Mouse (Mus musculus) neural tube, embryonic 12.5 days (tissue): ENCODE results near the gene Rgs12. TPM values are rescaled to one million over a fixed set of nuclear protein-coding genes. Genes with fewer than 3 reads are reported as not detected.

Experiments
- ATAC-seq: fragments of 200-750 bp; cut with Nextera tagmentation; 2 replicates; pipeline ENCODE4 v1.8.0; 2017; ENCODE audit warnings: low read depth, mild to moderate bottlenecking, moderate TSS enrichment, moderate library complexity; ENCODE audit not compliant: low FRiP score
- H3K27ac ChIP-seq: fragments of 300-500 bp; sonication (generic); 2 replicates; pipeline ENCODE4 v1.5.1; 2016
- H3K27me3 ChIP-seq: fragments of 300-500 bp; sonication (generic); replicated peaks from 2 replicates; pipeline ENCODE4 v1.6.1; 2016; ENCODE audit warnings: mild to moderate bottlenecking
- H3K36me3 ChIP-seq: fragments of 300-500 bp; sonication (generic); 2 replicates; pipeline ENCODE4 v1.6.1; 2016; ENCODE audit warnings: mild to moderate bottlenecking
- H3K4me1 ChIP-seq: fragments of 300-500 bp; sonication (generic); 2 replicates; pipeline ENCODE4 v1.6.1; 2016
- H3K4me2 ChIP-seq: fragments of 300-500 bp; sonication (generic); replicated peaks from 2 replicates; pipeline ENCODE4 v1.6.1; 2016; ENCODE audit warnings: mild to moderate bottlenecking
- H3K4me3 ChIP-seq: fragments of 300-500 bp; sonication (generic); 2 replicates; pipeline ENCODE4 v1.5.1; 2016
- H3K9ac ChIP-seq: fragments of 300-500 bp; sonication (generic); 2 replicates; pipeline ENCODE4 v1.6.1; 2016; ENCODE audit warnings: mild to moderate bottlenecking
- H3K9me3 ChIP-seq: fragments of 300-500 bp; sonication (generic); 2 replicates; pipeline ENCODE4 v1.6.1; 2016; ENCODE audit warnings: mild to moderate bottlenecking
- WGBS: fragments of 180-500 bp; shearing (Covaris S2); methylation state at CpG from one replicate; pipeline ENCODE4 v1.1.7; 2016; 5-methylcytosine and 5-hydroxymethylcytosine counted together
- polyA plus RNA-seq: library from polyadenylated mRNA; unstranded; fragments of >200 nt; fragmentation: Nextera tagmentation; extraction: Ambion mirVana; gene quantifications from 2 replicates; pipeline ENCODE4 v1.2.1, GENCODE M21; 2016

Gene Rgs12
- polyA plus RNA-seq, 1 experiment from 2014 or later: 58.0 TPM

GRCm38 (mm10) chr5:34999281-34999680 is 50.0 kb downstream of the Rgs12 start:
- Histone ChIP-seq H3K4me3 (no peak overlapping the region), H3K36me3 (peaks cover 10% of the 10 kb centered on the region; the same call in 1 of the 2 replicates), H3K9me3 (no peaks in the 10 kb centered on the region), H3K4me2 (no peak overlapping the region), H3K4me1 (peaks cover 10% of the 10 kb centered on the region), H3K27ac (no peak overlapping the region), H3K9ac (no peak overlapping the region), H3K27me3 (no peaks in the 10 kb centered on the region)
- 65% methylated on average over 6 of the region's 6 CpGs for WGBS
- ATAC-seq: no peak

- no peaks in the 10 kb centered on the region for H3K9me3 ChIP-seq
- ATAC-seq: no peak
- H3K36me3 ChIP-seq: peaks cover 14% of the 10 kb centered on the region; the same call in 1 of the 2 replicates
- H3K4me1 ChIP-seq: peaks cover 7% of the 10 kb centered on the region
- no peaks in the 10 kb centered on the region for H3K27me3 ChIP-seq
- no peak overlapping the region for H3K4me2 ChIP-seq
- H3K9ac ChIP-seq: no peak overlapping the region
- no peak overlapping the region for H3K27ac ChIP-seq
- H3K4me3 ChIP-seq: no peak overlapping the region
Observed at GRCm38 (mm10) chr5:35000323-35000722, 51.1 kb downstream of the Rgs12 start.

- ATAC-seq: no peak
- Histone ChIP-seq H3K4me3 (no peak overlapping the region), H3K27me3 (no peaks in the 10 kb centered on the region), H3K27ac (no peak overlapping the region), H3K4me1 (peaks cover 7% of the 10 kb centered on the region), H3K9ac (no peak overlapping the region), H3K9me3 (no peaks in the 10 kb centered on the region), H3K4me2 (no peak overlapping the region), H3K36me3 (peaks cover 14% of the 10 kb centered on the region; the same call in 1 of the 2 replicates)
- 76% methylated on average over 3 of the region's 3 CpGs for WGBS
Observed at GRCm38 (mm10) chr5:35001144-35001543, 51.9 kb downstream of the Rgs12 start.

GRCm38 (mm10) chr5:35003611-35004162 is 54.4 kb downstream of the Rgs12 start:
- Histone ChIP-seq H3K4me1 (peaks cover 3% of the 10 kb centered on the region; the same call in 1 of the 2 replicates), H3K9me3 (no peaks in the 10 kb centered on the region), H3K27ac (no peak overlapping the region), H3K36me3 (peaks cover 16% of the 10 kb centered on the region; the same call in 1 of the 2 replicates), H3K4me3 (no peak overlapping the region), H3K4me2 (no peak overlapping the region), H3K27me3 (no peaks in the 10 kb centered on the region), H3K9ac (no peak overlapping the region)
- WGBS: 79% methylated on average over 7 of the region's 7 CpGs
- ATAC-seq: no peak

GRCm38 (mm10) chr5:35004769-35005168 is 55.5 kb downstream of the Rgs12 start:
- H3K4me3 ChIP-seq: no peak overlapping the region
- 0 out of 2 replicates have a peak, but pooled peaks cover 3% of the 10 kb centered on the region for H3K4me1 ChIP-seq
- no peak overlapping the region for H3K27ac ChIP-seq
- 0 out of 2 replicates have a peak, but pooled peaks cover 16% of the 10 kb centered on the region for H3K36me3 ChIP-seq
- H3K4me2 ChIP-seq: no peak overlapping the region
- H3K27me3 ChIP-seq: no peaks in the 10 kb centered on the region
- no peak for ATAC-seq
- H3K9me3 ChIP-seq: no peaks in the 10 kb centered on the region
- WGBS: 91% methylated on average over 2 of the region's 2 CpGs
- no peak overlapping the region for H3K9ac ChIP-seq

GRCm38 (mm10) chr5:35005659-35006058 is 56.4 kb downstream of the Rgs12 start:
- Histone ChIP-seq H3K27me3 (no peaks in the 10 kb centered on the region), H3K4me2 (no peak overlapping the region), H3K4me1 (0 out of 2 replicates have a peak, but pooled peaks cover 3% of the 10 kb centered on the region), H3K9me3 (no peaks in the 10 kb centered on the region), H3K9ac (no peak overlapping the region), H3K36me3 (peaks cover 20% of the 10 kb centered on the region; the same call in 1 of the 2 replicates), H3K4me3 (no peak overlapping the region), H3K27ac (no peak overlapping the region)
- no peak for ATAC-seq
- WGBS: 94% methylated on average over 3 of the region's 3 CpGs

- H3K9ac ChIP-seq: no peak overlapping the region
- no peaks in the 10 kb centered on the region for H3K27me3 ChIP-seq
- H3K4me2 ChIP-seq: no peak overlapping the region
- peaks cover 25% of the 10 kb centered on the region; the same call in 1 of the 2 replicates for H3K36me3 ChIP-seq
- H3K4me3 ChIP-seq: no peak overlapping the region
- 0 out of 2 replicates have a peak, but pooled peaks cover 3% of the 10 kb centered on the region for H3K4me1 ChIP-seq
- 38% methylated on average over 2 of the region's 2 CpGs for WGBS
- H3K27ac ChIP-seq: no peak overlapping the region
- no peak for ATAC-seq
- H3K9me3 ChIP-seq: no peaks in the 10 kb centered on the region
Observed at GRCm38 (mm10) chr5:35006599-35006998, 57.4 kb downstream of the Rgs12 start.

GRCm38 (mm10) chr5:35009163-35009562 is 59.9 kb downstream of the Rgs12 start:
- H3K4me1 ChIP-seq: peaks cover 13% of the 10 kb centered on the region
- H3K4me2 ChIP-seq: no peak overlapping the region
- WGBS: 95% methylated on average over 4 of the region's 4 CpGs
- H3K36me3 ChIP-seq: peaks cover 21% of the 10 kb centered on the region; the same call in 1 of the 2 replicates
- no peak overlapping the region for H3K9ac ChIP-seq
- no peak overlapping the region for H3K27ac ChIP-seq
- no peaks in the 10 kb centered on the region for H3K27me3 ChIP-seq
- ATAC-seq: no peak
- H3K4me3 ChIP-seq: no peak overlapping the region
- H3K9me3 ChIP-seq: no peaks in the 10 kb centered on the region

GRCm38 (mm10) chr5:35010656-35011055 is 61.4 kb downstream of the Rgs12 start:
- H3K4me3 ChIP-seq: no peak overlapping the region
- H3K27ac ChIP-seq: no peak overlapping the region
- no peaks in the 10 kb centered on the region for H3K27me3 ChIP-seq
- WGBS: 80% methylated on average over 5 of the region's 5 CpGs
- peaks cover 20% of the 10 kb centered on the region for H3K4me1 ChIP-seq
- ATAC-seq: no peak
- H3K4me2 ChIP-seq: no peak overlapping the region
- no peak overlapping the region for H3K9ac ChIP-seq
- peaks cover 16% of the 10 kb centered on the region; the same call in 1 of the 2 replicates for H3K36me3 ChIP-seq
- no peaks in the 10 kb centered on the region for H3K9me3 ChIP-seq

- Histone ChIP-seq H3K4me3 (no peak overlapping the region), H3K9ac (no peak overlapping the region), H3K4me2 (no peak overlapping the region), H3K4me1 (peaks cover 18% of the 10 kb centered on the region), H3K27ac (no peak overlapping the region), H3K36me3 (peaks cover 16% of the 10 kb centered on the region; the same call in 1 of the 2 replicates), H3K9me3 (no peaks in the 10 kb centered on the region), H3K27me3 (no peaks in the 10 kb centered on the region)
- WGBS: 95% methylated on average over 6 of the region's 6 CpGs
- no peak for ATAC-seq
Observed at GRCm38 (mm10) chr5:35011156-35011923, 62.1 kb downstream of the Rgs12 start.

- Histone ChIP-seq H3K9me3 (no peaks in the 10 kb centered on the region), H3K4me3 (no peak overlapping the region), H3K4me2 (no peak overlapping the region), H3K27me3 (no peaks in the 10 kb centered on the region), H3K9ac (0 out of 2 replicates have a peak overlapping the region, but pooled peaks have one; percentile 5), H3K27ac (peak overlapping the region; percentile 43; the same call in 1 of the 2 replicates), H3K36me3 (peaks cover 14% of the 10 kb centered on the region; the same call in 1 of the 2 replicates), H3K4me1 (peaks cover 17% of the 10 kb centered on the region)
- 19% methylated on average over 6 of the region's 6 CpGs for WGBS
- ATAC-seq: peak; percentile 88
Observed at GRCm38 (mm10) chr5:35014036-35014435, 64.8 kb downstream of the Rgs12 start.

GRCm38 (mm10) chr5:35019673-35020300 is 70.5 kb downstream of the Rgs12 start:
- no peak overlapping the region for H3K4me2 ChIP-seq
- H3K36me3 ChIP-seq: peaks cover 46% of the 10 kb centered on the region
- H3K4me1 ChIP-seq: 0 out of 2 replicates have a peak, but pooled peaks cover 1% of the 10 kb centered on the region
- no peaks in the 10 kb centered on the region for H3K9me3 ChIP-seq
- H3K27me3 ChIP-seq: no peaks in the 10 kb centered on the region
- no peak for ATAC-seq
- H3K27ac ChIP-seq: no peak overlapping the region
- WGBS: 87% methylated on average over 9 of the region's 9 CpGs
- H3K9ac ChIP-seq: no peak overlapping the region
- H3K4me3 ChIP-seq: no peak overlapping the region
